Mouse (Mus musculus) c-Kit-positive CD71-positive TER-119-positive erythroid progenitor cells, embryonic 14.5 days (primary cell): ENCODE data around the gene Bhlha15.

ENCODE experiments used
- DNase-seq: peaks from one replicate; pipeline ENCODE4 v3.0.0-alpha.2; 2013; ENCODE audit warnings: low spot score

Bhlha15 gene

DNA sequence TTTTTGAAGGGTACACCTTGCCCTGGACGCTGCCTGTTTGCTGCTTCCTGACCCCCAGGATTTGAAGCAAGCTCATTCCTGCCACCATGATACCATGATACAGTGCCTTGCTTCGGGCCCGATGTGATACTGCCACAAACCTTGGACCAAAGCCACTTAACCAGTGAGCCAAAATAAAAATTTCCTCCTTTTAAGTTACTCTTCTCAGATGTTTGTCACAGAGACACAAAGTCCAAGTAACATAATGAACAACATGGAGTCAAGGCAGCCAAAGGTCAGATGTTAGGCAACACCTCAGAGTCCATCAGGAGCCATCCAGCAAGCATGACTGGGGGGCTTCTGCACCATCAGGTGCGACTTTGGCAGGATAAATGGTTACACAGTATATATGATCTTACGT, 42.4 kb downstream of the Bhlha15 start:
- DNase-seq = no peak

DNA sequence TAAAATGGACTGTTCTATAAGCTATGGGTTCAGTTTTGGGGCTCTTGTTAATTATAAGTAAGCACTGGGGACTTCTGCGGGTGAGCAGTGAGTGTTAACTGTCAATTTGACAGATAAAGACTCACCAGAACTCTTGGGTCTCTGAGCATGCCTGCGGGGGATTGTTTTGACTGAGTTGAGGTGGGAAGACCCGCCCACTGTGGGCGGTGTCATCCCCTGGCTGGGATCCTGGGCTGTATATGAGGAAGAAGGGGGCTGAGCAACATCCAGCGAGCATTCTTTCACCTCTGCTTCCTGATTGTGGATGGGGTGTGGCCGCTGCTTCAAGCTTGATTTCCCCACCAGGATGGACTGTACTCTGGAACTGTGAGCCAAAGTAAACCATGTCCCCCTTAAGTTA, 44.1 kb downstream of the Bhlha15 start:
- DNase-seq = no peak

GRCm38 (mm10) chr5:144234714-144235113, 44.6 kb downstream of the Bhlha15 start:
- no peak for DNase-seq

GRCm38 (mm10) chr5:144238969-144239368, 48.9 kb downstream of the Bhlha15 start:
- no peak for DNase-seq
